Mouse (Mus musculus): Measurements from ENCODE around the gene Deup1.

- no peak for TF ChIP-seq CTCF (IDR thresholded peaks at IDR 0.05; ENCODE audit: low read depth)
- no peak for TF ChIP-seq EP300 (IDR thresholded peaks at IDR 0.05; ENCODE audit: low read depth)
These were observed 117.0 kb downstream of the Deup1 start for GRCm38 (mm10) chr9:15510557-15511310.
